Mouse (Mus musculus): ENCODE data around the gene Ccnk. TPM values are rescaled to one million over a fixed set of nuclear protein-coding genes. Genes with fewer than 3 reads are reported as not detected.

The Ccnk gene
- 2.0 and 2.7 TPM in 2 replicates for polyA plus RNA-seq (2016; fragmentation: Nextera tagmentation; extraction: Ambion mirVana)

GRCm38 (mm10) chr12:108179321-108180266, at the start of gene Ccnk:
Ccnk (plus strand) TSS chr12:108179579.
- ATAC-seq (ENCODE audit: insufficient number of reproducible peaks, low FRiP score): peak; percentile 98
- Histone ChIP-seq H3K4me3 (peak within 1 kb of the TSS; percentile 78), H3K9me3 (replicated peaks) (no peaks in the 10 kb centered on the region), H3K27me3 (replicated peaks) (no peaks in the 10 kb centered on the region), H3K4me2 (peak within 1 kb of the TSS; percentile 88), H3K4me1 (replicated peaks) (peaks cover 27% of the 10 kb centered on the region), H3K36me3 (peaks cover 17% of the 10 kb centered on the region), H3K9ac (peak within 1 kb of the TSS; percentile 98), H3K27ac (ENCODE audit: poor library complexity, severe bottlenecking) (peak within 1 kb of the TSS; percentile 83)
- WGBS: under 1% methylated on average over 82 of the region's 82 CpGs

- 90% methylated on average over 8 of the region's 8 CpGs for WGBS
- ATAC-seq (ENCODE audit: insufficient number of reproducible peaks, low FRiP score): no peak
Observed at GRCm38 (mm10) chr12:108132450-108133070, 46.8 kb upstream of the Ccnk start.

GRCm38 (mm10) chr12:108133181-108133580, 46.2 kb upstream of the Ccnk start:
- H3K9ac ChIP-seq: no peak overlapping the region
- H3K4me3 ChIP-seq: no peak overlapping the region
- no peak overlapping the region for H3K4me2 ChIP-seq
- no peaks in the 10 kb centered on the region for H3K27me3 ChIP-seq (replicated peaks)
- H3K36me3 ChIP-seq: peaks cover 58% of the 10 kb centered on the region
- no peaks in the 10 kb centered on the region for H3K4me1 ChIP-seq (replicated peaks)
- H3K9me3 ChIP-seq (replicated peaks): no peaks in the 10 kb centered on the region
- H3K27ac ChIP-seq (ENCODE audit: poor library complexity, severe bottlenecking): no peak overlapping the region
- no peak for ATAC-seq (ENCODE audit: insufficient number of reproducible peaks, low FRiP score)
- WGBS: 86% methylated on average over 2 of the region's 2 CpGs

More at GRCm38 (mm10) chr12:108132450-108133070, 46.8 kb upstream of the Ccnk start:
- Histone ChIP-seq H3K9me3 (replicated peaks) (no peaks in the 10 kb centered on the region), H3K36me3 (peaks cover 64% of the 10 kb centered on the region), H3K27ac (ENCODE audit: poor library complexity, severe bottlenecking) (no peak overlapping the region), H3K4me3 (no peak overlapping the region), H3K4me2 (no peak overlapping the region), H3K4me1 (replicated peaks) (no peaks in the 10 kb centered on the region), H3K27me3 (replicated peaks) (no peaks in the 10 kb centered on the region), H3K9ac (no peak overlapping the region)

GRCm38 (mm10) chr12:108135610-108136208, 43.7 kb upstream of the Ccnk start:
- Histone ChIP-seq H3K27me3 (replicated peaks) (no peaks in the 10 kb centered on the region), H3K9me3 (replicated peaks) (no peaks in the 10 kb centered on the region), H3K4me1 (replicated peaks) (no peaks in the 10 kb centered on the region), H3K9ac (no peak overlapping the region), H3K27ac (ENCODE audit: poor library complexity, severe bottlenecking) (no peak overlapping the region), H3K4me2 (no peak overlapping the region), H3K4me3 (no peak overlapping the region), H3K36me3 (peaks cover 37% of the 10 kb centered on the region)
- WGBS: 79% methylated on average over 6 of the region's 6 CpGs
- no peak for ATAC-seq (ENCODE audit: insufficient number of reproducible peaks, low FRiP score)

GRCm38 (mm10) chr12:108143624-108144498, 35.5 kb upstream of the Ccnk start:
- H3K4me3 ChIP-seq: no peak overlapping the region
- no peak for ATAC-seq (ENCODE audit: insufficient number of reproducible peaks, low FRiP score)
- peaks cover 25% of the 10 kb centered on the region for H3K36me3 ChIP-seq
- no peak overlapping the region for H3K4me2 ChIP-seq
- 82% methylated on average over 5 of the region's 5 CpGs for WGBS
- peaks cover 9% of the 10 kb centered on the region for H3K4me1 ChIP-seq (replicated peaks)
- H3K27me3 ChIP-seq (replicated peaks): no peaks in the 10 kb centered on the region
- H3K9me3 ChIP-seq (replicated peaks): no peaks in the 10 kb centered on the region
- no peak overlapping the region for H3K27ac ChIP-seq (ENCODE audit: poor library complexity, severe bottlenecking)
- no peak overlapping the region for H3K9ac ChIP-seq

GRCm38 (mm10) chr12:108145198-108145597, 34.2 kb upstream of the Ccnk start:
- no peak overlapping the region for H3K4me3 ChIP-seq
- no peak overlapping the region for H3K27ac ChIP-seq (ENCODE audit: poor library complexity, severe bottlenecking)
- H3K4me2 ChIP-seq: no peak overlapping the region
- H3K9ac ChIP-seq: no peak overlapping the region
- WGBS: 93% methylated on average over 3 of the region's 3 CpGs
- no peaks in the 10 kb centered on the region for H3K27me3 ChIP-seq (replicated peaks)
- peaks cover 31% of the 10 kb centered on the region for H3K36me3 ChIP-seq
- H3K9me3 ChIP-seq (replicated peaks): no peaks in the 10 kb centered on the region
- peaks cover 14% of the 10 kb centered on the region for H3K4me1 ChIP-seq (replicated peaks)
- ATAC-seq (ENCODE audit: insufficient number of reproducible peaks, low FRiP score): no peak

- H3K4me1 ChIP-seq (replicated peaks): peaks cover 11% of the 10 kb centered on the region
- H3K9ac ChIP-seq: no peak overlapping the region
- no peak overlapping the region for H3K4me2 ChIP-seq
- 77% methylated on average over 3 of the region's 3 CpGs for WGBS
- no peak overlapping the region for H3K27ac ChIP-seq (ENCODE audit: poor library complexity, severe bottlenecking)
- no peak for ATAC-seq (ENCODE audit: insufficient number of reproducible peaks, low FRiP score)
- H3K9me3 ChIP-seq (replicated peaks): no peaks in the 10 kb centered on the region
- no peaks in the 10 kb centered on the region for H3K27me3 ChIP-seq (replicated peaks)
- no peak overlapping the region for H3K4me3 ChIP-seq
- H3K36me3 ChIP-seq: peaks cover 44% of the 10 kb centered on the region
Observed at GRCm38 (mm10) chr12:108149764-108150163, 29.6 kb upstream of the Ccnk start.

- no peak overlapping the region for H3K27ac ChIP-seq (ENCODE audit: poor library complexity, severe bottlenecking)
- peaks cover 51% of the 10 kb centered on the region for H3K36me3 ChIP-seq
- no peak overlapping the region for H3K4me3 ChIP-seq
- no peaks in the 10 kb centered on the region for H3K27me3 ChIP-seq (replicated peaks)
- H3K9ac ChIP-seq: no peak overlapping the region
- WGBS: 91% methylated on average over 2 of the region's 2 CpGs
- H3K9me3 ChIP-seq (replicated peaks): no peaks in the 10 kb centered on the region
- H3K4me2 ChIP-seq: no peak overlapping the region
- H3K4me1 ChIP-seq (replicated peaks): peaks cover 11% of the 10 kb centered on the region
- ATAC-seq (ENCODE audit: insufficient number of reproducible peaks, low FRiP score): no peak
Observed at GRCm38 (mm10) chr12:108152743-108153142, 26.6 kb upstream of the Ccnk start.

- H3K4me3 ChIP-seq: no peak overlapping the region
- H3K27me3 ChIP-seq (replicated peaks): no peaks in the 10 kb centered on the region
Observed at GRCm38 (mm10) chr12:108159863-108160262, 19.5 kb upstream of the Ccnk start.

GRCm38 (mm10) chr12:108162036-108162435, 17.3 kb upstream of the Ccnk start:
- Histone ChIP-seq H3K4me3 (no peak overlapping the region), H3K27me3 (replicated peaks) (no peaks in the 10 kb centered on the region), H3K4me2 (no peak overlapping the region), H3K4me1 (replicated peaks) (peaks cover 7% of the 10 kb centered on the region), H3K9ac (no peak overlapping the region), H3K36me3 (peaks cover 51% of the 10 kb centered on the region), H3K9me3 (replicated peaks) (no peaks in the 10 kb centered on the region), H3K27ac (ENCODE audit: poor library complexity, severe bottlenecking) (no peak overlapping the region)
- no peak for ATAC-seq (ENCODE audit: insufficient number of reproducible peaks, low FRiP score)
- 88% methylated on average over 1 of the region's 1 CpGs for WGBS

More at GRCm38 (mm10) chr12:108159863-108160262, 19.5 kb upstream of the Ccnk start:
- H3K4me2 ChIP-seq: no peak overlapping the region
- no peaks in the 10 kb centered on the region for H3K9me3 ChIP-seq (replicated peaks)
- no peak overlapping the region for H3K9ac ChIP-seq
- no peak overlapping the region for H3K27ac ChIP-seq (ENCODE audit: poor library complexity, severe bottlenecking)
- no peak for ATAC-seq (ENCODE audit: insufficient number of reproducible peaks, low FRiP score)
- no peaks in the 10 kb centered on the region for H3K4me1 ChIP-seq (replicated peaks)
- H3K36me3 ChIP-seq: peaks cover 63% of the 10 kb centered on the region

Data from heart, embryonic 12.5 days (tissue).